Comparison of ENCODE assay signal across 11 mouse cellular contexts in the genomic region with DNA sequence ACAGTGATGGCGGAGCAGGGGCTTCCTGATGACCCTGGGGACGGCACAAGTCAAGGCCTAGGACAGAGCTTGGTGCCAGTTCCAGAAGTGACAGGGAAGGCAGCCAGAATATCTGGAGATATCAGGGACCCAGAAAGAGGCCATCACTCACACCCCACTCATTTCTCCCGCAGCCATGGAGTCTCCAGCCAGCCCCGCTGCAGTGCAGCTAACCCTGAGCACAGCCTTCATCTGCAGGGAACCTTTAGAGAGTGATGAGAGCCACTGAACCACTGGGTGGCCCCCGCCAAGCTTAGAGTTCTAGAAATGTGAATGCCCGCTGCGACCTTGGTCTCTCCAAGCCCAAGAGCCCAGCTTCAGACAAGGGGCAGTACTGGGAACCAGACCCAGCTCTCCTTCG. TPM values are rescaled to one million over a fixed set of nuclear protein-coding genes. Genes with fewer than 3 reads are reported as not detected.
DNase-seq lines count a peak whose midpoint lies in the region; ATAC-seq lines count a peak whose summit lies in the region.
"Had no signal": no experiment of that assay in that cellular context is flagged by ENCODE, and none has a peak within 500 bp of the region (broad histone marks: within the 10 kb centered on the region; RNA-seq: fewer than 3 reads in every experiment).

No protein-coding gene starts in this region.

- H3K9ac ChIP-seq in heart, embryonic 15.5 days, result peak overlapping the region; percentile 5; the same call in 1 of the 2 replicates
- no peak overlapping the region for H3K9ac ChIP-seq in liver, embryonic 12.5 days
- H3K9ac ChIP-seq in liver, embryonic 15.5 days, result no peak overlapping the region
- H3K9ac ChIP-seq: neural tube, embryonic 15.5 days had no signal

- no peak for ATAC-seq in heart, embryonic 15.5 days (replicated peaks; ENCODE audit: insufficient number of reproducible peaks, insufficient read depth, low FRiP score, low read depth)
- no peak for ATAC-seq in liver, embryonic 12.5 days
- ATAC-seq in liver, embryonic 15.5 days (ENCODE audit: insufficient read depth), result no peak

- H3K4me1 ChIP-seq in heart, embryonic 15.5 days (replicated peaks), result peaks cover 91% of the 10 kb centered on the region
- peaks cover 83% of the 10 kb centered on the region for H3K4me1 ChIP-seq in liver, embryonic 12.5 days
- H3K4me1 ChIP-seq in liver, embryonic 15.5 days (replicated peaks), result peaks cover 52% of the 10 kb centered on the region

- H3K9me3 ChIP-seq in heart, embryonic 15.5 days (replicated peaks), result no peaks in the 10 kb centered on the region
- H3K9me3 ChIP-seq in liver, embryonic 12.5 days (replicated peaks), result no peaks in the 10 kb centered on the region
- no peaks in the 10 kb centered on the region for H3K9me3 ChIP-seq in liver, embryonic 15.5 days (replicated peaks)
- H3K9me3 ChIP-seq: neural tube, embryonic 15.5 days had no signal

- DNase-seq in adrenal gland, adult (ENCODE audit: inconsistent age in 2 of 2, low spot score in 1 of 2), result peak; percentile 66 to 80
- DNase-seq in adrenal gland, postnatal 4 days (ENCODE audit: low spot score in 2 of 2), result no peak
- DNase-seq in heart, adult 9 months (ENCODE audit: low spot score in 2 of 2), result no peak
- no peak for DNase-seq in liver
- no peak for DNase-seq in B cell, adult 2 months
- DNase-seq: cerebellum, adult 18-20 months; thymus, adult 2 months had no signal

- peak overlapping the region; percentile 46 for H3K4me2 ChIP-seq in heart, embryonic 15.5 days
- 0 out of 2 replicates have a peak overlapping the region, but pooled peaks have one; percentile 20 for H3K4me2 ChIP-seq in liver, embryonic 12.5 days
- peak overlapping the region; percentile 39 for H3K4me2 ChIP-seq in liver, embryonic 15.5 days
- H3K4me2 ChIP-seq: neural tube, embryonic 15.5 days had no signal

- peak overlapping the region; percentile 7; the same call in 1 of the 2 replicates for H3K4me3 ChIP-seq in heart, embryonic 15.5 days
- H3K4me3 ChIP-seq in liver, embryonic 12.5 days, result no peak overlapping the region
- no peak overlapping the region for H3K4me3 ChIP-seq in liver, embryonic 15.5 days (replicated peaks)
- H3K4me3 ChIP-seq: neural tube, embryonic 15.5 days had no signal

- H3K36me3 ChIP-seq in heart, embryonic 15.5 days, result no peaks in the 10 kb centered on the region
- no peaks in the 10 kb centered on the region for H3K36me3 ChIP-seq in liver, embryonic 12.5 days
- H3K36me3 ChIP-seq in liver, embryonic 15.5 days (replicated peaks), result no peaks in the 10 kb centered on the region
- H3K36me3 ChIP-seq: neural tube, embryonic 15.5 days had no signal

- H3K27ac ChIP-seq in heart, embryonic 15.5 days, result peak overlapping the region; percentile 72
- no peak overlapping the region for H3K27ac ChIP-seq in liver, embryonic 12.5 days
- no peak overlapping the region for H3K27ac ChIP-seq in liver, embryonic 15.5 days (replicated peaks)
- H3K27ac ChIP-seq: neural tube, embryonic 15.5 days had no signal

- H3K27me3 ChIP-seq in heart, embryonic 15.5 days, result no peaks in the 10 kb centered on the region
- H3K27me3 ChIP-seq in liver, embryonic 12.5 days (replicated peaks), result no peaks in the 10 kb centered on the region; the same call in 1 of the 2 replicates
- H3K27me3 ChIP-seq in liver, embryonic 15.5 days, result no peaks in the 10 kb centered on the region
- H3K27me3 ChIP-seq: neural tube, embryonic 15.5 days had no signal

- 57% methylated on average over 8 of the region's 8 CpGs for WGBS in heart, embryonic 15.5 days
- 76% methylated on average over 8 of the region's 8 CpGs for WGBS in liver, embryonic 12.5 days (ENCODE audit: insufficient replicate concordance)
- WGBS in liver, embryonic 15.5 days (ENCODE audit: insufficient replicate concordance), result 75% methylated on average over 8 of the region's 8 CpGs

RNA-seq across cellular contexts. Expression of a gene that starts 26.2 kb away (rescaled TPM):
- 10 to 100 TPM; 29.6 to 29.9 TPM for total RNA-seq in adrenal gland, postnatal 4 days (2021)
- polyA plus RNA-seq in heart, embryonic 15.5 days (2015; fragmentation: Nextera tagmentation; extraction: Ambion mirVana), result 4.7 and 5.7 TPM in 2 replicates
- 3.3 and 3.4 TPM in 2 replicates for polyA plus RNA-seq in liver, embryonic 12.5 days (2016; fragmentation: Nextera tagmentation; extraction: Ambion mirVana)
- polyA plus RNA-seq in liver, embryonic 15.5 days (2015; fragmentation: Nextera tagmentation; extraction: Ambion mirVana), result 1.1 and 1.4 TPM in 2 replicates

RNA-seq across cellular contexts. Expression of a gene that starts 57.1 kb away (rescaled TPM):
- 1 to 10 TPM; 1.1 to 1.3 TPM for total RNA-seq in adrenal gland, postnatal 4 days (2021)
- polyA plus RNA-seq in heart, embryonic 15.5 days (2015; fragmentation: Nextera tagmentation; extraction: Ambion mirVana), result 1.0 TPM in 2 replicates
- polyA plus RNA-seq in liver, embryonic 12.5 days (2016; fragmentation: Nextera tagmentation; extraction: Ambion mirVana), result 0.07 and 0.17 TPM in 2 replicates
- polyA plus RNA-seq in liver, embryonic 15.5 days (2015; fragmentation: Nextera tagmentation; extraction: Ambion mirVana), result 0.03 and 0.09 TPM in 2 replicates

Comparison
In these comparisons a context has a peak if more than half of its experiments do, and no peak if none do; other contexts are left out.
1. DNase-seq: peak in adrenal gland, adult (2 of 2); none in adrenal gland, postnatal 4 days (0 of 2), heart, adult 9 months (0 of 2), liver (single experiment) and B cell, adult 2 months (0 of 2).
2. Peak in every context shown above with its lines, with median percentiles within 50 percentile points of each other: H3K4me2 ChIP-seq.